Mouse (Mus musculus): Measurements from ENCODE around the gene Deaf1. TPM values are rescaled to one million over a fixed set of nuclear protein-coding genes. Genes with fewer than 3 reads are reported as not detected.
A peak's percentile ranks its signal among the peaks of the same experiment; 100 is the strongest.

The Deaf1 gene
- polyA plus RNA-seq, 1 experiment from 2014 or later: 39.4 TPM

GRCm38 (mm10) chr7:141304537-141304936 lies 23.0 kb downstream of the Deaf1 start:
- no peak for DNase-seq (ENCODE audit: low spot score)
- Histone ChIP-seq H3K9me3 (no peaks in the 10 kb centered on the region), H3K4me3 (no peak overlapping the region), H3K27me3 (ENCODE audit: insufficient read depth, poor library complexity, severe bottlenecking) (no peaks in the 10 kb centered on the region), H3K4me1 (no peaks in the 10 kb centered on the region), H3K27ac (no peak overlapping the region), H3K36me3 (peaks cover 96% of the 10 kb centered on the region)
- 91% methylated on average over 4 of the region's 4 CpGs for WGBS

- whole genome bisulfite sequencing: 85% methylated on average over 1 of the region's 1 CpGs
- peaks cover 89% of the 10 kb centered on the region for H3K36me3 ChIP-seq
Observed at GRCm38 (mm10) chr7:141302702-141303268, 24.7 kb downstream of the Deaf1 start.

GRCm38 (mm10) chr7:141301386-141301785 lies 26.1 kb downstream of the Deaf1 start:
- WGBS: 97% methylated on average over 9 of the region's 9 CpGs
- DNase-seq (ENCODE audit: low spot score): no peak
- H3K4me1 ChIP-seq: no peaks in the 10 kb centered on the region
- peaks cover 87% of the 10 kb centered on the region for H3K36me3 ChIP-seq
- no peak overlapping the region for H3K4me3 ChIP-seq
- H3K27me3 ChIP-seq (ENCODE audit: insufficient read depth, poor library complexity, severe bottlenecking): peaks cover under 1% of the 10 kb centered on the region; the same call in 1 of the 2 replicates
- H3K27ac ChIP-seq: no peak overlapping the region
- no peaks in the 10 kb centered on the region for H3K9me3 ChIP-seq

More at GRCm38 (mm10) chr7:141302702-141303268, 24.7 kb downstream of the Deaf1 start:
- Histone ChIP-seq H3K27ac (no peak overlapping the region), H3K4me3 (no peak overlapping the region), H3K27me3 (ENCODE audit: insufficient read depth, poor library complexity, severe bottlenecking) (no peaks in the 10 kb centered on the region), H3K9me3 (no peaks in the 10 kb centered on the region), H3K4me1 (no peaks in the 10 kb centered on the region)
- no peak for DNase-seq (ENCODE audit: low spot score)

GRCm38 (mm10) chr7:141299175-141299574 lies 28.3 kb downstream of the Deaf1 start:
- Histone ChIP-seq H3K4me3 (no peak overlapping the region), H3K27ac (no peak overlapping the region), H3K36me3 (peaks cover 65% of the 10 kb centered on the region), H3K4me1 (peaks cover 8% of the 10 kb centered on the region), H3K27me3 (ENCODE audit: insufficient read depth, poor library complexity, severe bottlenecking) (peaks cover 23% of the 10 kb centered on the region), H3K9me3 (no peaks in the 10 kb centered on the region)
- DNase-seq (ENCODE audit: low spot score): no peak
- WGBS: 94% methylated on average over 8 of the region's 8 CpGs

- Histone ChIP-seq H3K4me3 (no peak overlapping the region), H3K4me1 (peaks cover 18% of the 10 kb centered on the region), H3K9me3 (no peaks in the 10 kb centered on the region), H3K27me3 (ENCODE audit: insufficient read depth, poor library complexity, severe bottlenecking) (peaks cover 34% of the 10 kb centered on the region), H3K36me3 (peaks cover 55% of the 10 kb centered on the region), H3K27ac (no peak overlapping the region)
- DNase-seq (ENCODE audit: low spot score): no peak
- 85% methylated on average over 3 of the region's 3 CpGs for WGBS
Observed at GRCm38 (mm10) chr7:141297926-141298650, 29.4 kb downstream of the Deaf1 start.

GRCm38 (mm10) chr7:141294479-141294878 lies 33.0 kb downstream of the Deaf1 start:
- Histone ChIP-seq H3K27ac (no peak overlapping the region), H3K36me3 (peaks cover 20% of the 10 kb centered on the region), H3K4me3 (peak overlapping the region; percentile 58), H3K9me3 (no peaks in the 10 kb centered on the region), H3K27me3 (ENCODE audit: insufficient read depth, poor library complexity, severe bottlenecking) (peaks cover 69% of the 10 kb centered on the region), H3K4me1 (peaks cover 36% of the 10 kb centered on the region)
- WGBS: 5% methylated on average over 22 of the region's 22 CpGs
- DNase-seq (ENCODE audit: low spot score): no peak

GRCm38 (mm10) chr7:141293852-141294471 lies 33.5 kb downstream of the Deaf1 start:
- 1% methylated on average over 53 of the region's 53 CpGs for WGBS
- H3K36me3 ChIP-seq: peaks cover 15% of the 10 kb centered on the region
- peaks cover 71% of the 10 kb centered on the region for H3K27me3 ChIP-seq (ENCODE audit: insufficient read depth, poor library complexity, severe bottlenecking)
- DNase-seq (ENCODE audit: low spot score): no peak
- H3K9me3 ChIP-seq: no peaks in the 10 kb centered on the region
- peaks cover 36% of the 10 kb centered on the region for H3K4me1 ChIP-seq
- peak overlapping the region; percentile 58 for H3K4me3 ChIP-seq
- peak overlapping the region; percentile 65 for H3K27ac ChIP-seq

GRCm38 (mm10) chr7:141292583-141293388 lies 34.7 kb downstream of the Deaf1 start:
- peaks cover 10% of the 10 kb centered on the region for H3K36me3 ChIP-seq
- 31% methylated on average over 15 of the region's 15 CpGs for WGBS
- peak overlapping the region; percentile 66 for H3K4me3 ChIP-seq
- H3K27me3 ChIP-seq (ENCODE audit: insufficient read depth, poor library complexity, severe bottlenecking): peaks cover 71% of the 10 kb centered on the region
- peaks cover 36% of the 10 kb centered on the region for H3K4me1 ChIP-seq
- no peak for DNase-seq (ENCODE audit: low spot score)
- no peak overlapping the region for H3K27ac ChIP-seq
- H3K9me3 ChIP-seq: no peaks in the 10 kb centered on the region

GRCm38 (mm10) chr7:141291921-141292582 lies 35.4 kb downstream of the Deaf1 start, which contains the start of gene Drd4:
Drd4 (plus strand) TSS chr7:141292006.
- peak within 1 kb of the TSS; percentile 66 for H3K4me3 ChIP-seq
- peaks cover 71% of the 10 kb centered on the region for H3K27me3 ChIP-seq (ENCODE audit: insufficient read depth, poor library complexity, severe bottlenecking)
- H3K27ac ChIP-seq: peak within 1 kb of the TSS; percentile 65
- no peaks in the 10 kb centered on the region for H3K9me3 ChIP-seq
- peaks cover 36% of the 10 kb centered on the region for H3K4me1 ChIP-seq
- no peak for DNase-seq (ENCODE audit: low spot score)
- 2% methylated on average over 46 of the region's 46 CpGs for WGBS
- peaks cover 3% of the 10 kb centered on the region; the same call in 1 of the 2 replicates for H3K36me3 ChIP-seq

- DNase-seq (ENCODE audit: low spot score): no peak
- WGBS: 76% methylated on average over 3 of the region's 3 CpGs
- peaks cover 37% of the 10 kb centered on the region for H3K27me3 ChIP-seq (ENCODE audit: insufficient read depth, poor library complexity, severe bottlenecking)
Observed at GRCm38 (mm10) chr7:141288042-141288441, 39.4 kb downstream of the Deaf1 start.

GRCm38 (mm10) chr7:141282756-141283155 lies 44.7 kb downstream of the Deaf1 start:
- Histone ChIP-seq H3K4me3 (no peak overlapping the region), H3K27me3 (ENCODE audit: insufficient read depth, poor library complexity, severe bottlenecking) (peaks cover 19% of the 10 kb centered on the region), H3K4me1 (peaks cover 20% of the 10 kb centered on the region), H3K36me3 (no peaks in the 10 kb centered on the region), H3K27ac (no peak overlapping the region), H3K9me3 (no peaks in the 10 kb centered on the region)
- DNase-seq (ENCODE audit: low spot score): no peak
- 83% methylated on average over 4 of the region's 4 CpGs for WGBS

More at GRCm38 (mm10) chr7:141288042-141288441, 39.4 kb downstream of the Deaf1 start:
- H3K4me1 ChIP-seq: peaks cover 21% of the 10 kb centered on the region
- no peak overlapping the region for H3K27ac ChIP-seq
- no peaks in the 10 kb centered on the region for H3K36me3 ChIP-seq
- H3K4me3 ChIP-seq: no peak overlapping the region
- H3K9me3 ChIP-seq: no peaks in the 10 kb centered on the region

- Histone ChIP-seq H3K36me3 (no peaks in the 10 kb centered on the region), H3K9me3 (no peaks in the 10 kb centered on the region), H3K4me1 (peaks cover 30% of the 10 kb centered on the region), H3K27ac (no peak overlapping the region), H3K27me3 (ENCODE audit: insufficient read depth, poor library complexity, severe bottlenecking) (peaks cover 26% of the 10 kb centered on the region), H3K4me3 (no peak overlapping the region)
- no peak for DNase-seq (ENCODE audit: low spot score)
- WGBS: 86% methylated on average over 6 of the region's 6 CpGs
Observed at GRCm38 (mm10) chr7:141281442-141281841, 46.0 kb downstream of the Deaf1 start.

All from heart, embryonic 10.5 days (tissue).